Mouse (Mus musculus) liver, adult 2 months (tissue): ENCODE results near the gene Kdm4a. TPM values are rescaled to one million over a fixed set of nuclear protein-coding genes. Genes with fewer than 3 reads are reported as not detected.

ENCODE experiments used
- DNase-seq: peaks from one replicate; pipeline ENCODE4 v3.0.0-alpha.2; 2011; ENCODE audit warnings: low read depth, low spot score; ENCODE audit errors: extremely low read depth
- H3K27ac ChIP-seq: fragments of 200-500 bp; replicated peaks from 2 replicates; pipeline ENCODE4 v1.5.1; 2012; ENCODE audit warnings: low read depth, mild to moderate bottlenecking, control low read depth, inconsistent platforms, low read length; ENCODE audit not compliant: insufficient read depth
- H3K27me3 ChIP-seq: fragments of 200-500 bp; 2 replicates; pipeline ENCODE4 v1.6.1; 2012; ENCODE audit warnings: mild to moderate bottlenecking, moderate library complexity, low read length, inconsistent platforms; ENCODE audit not compliant: control insufficient read depth, insufficient read depth
- H3K36me3 ChIP-seq: fragments of 200-500 bp; 2 replicates; pipeline ENCODE4 v1.6.1; 2012; ENCODE audit warnings: low read length, inconsistent platforms; ENCODE audit not compliant: control insufficient read depth, insufficient read depth
- H3K4me1 ChIP-seq: fragments of 200-500 bp; 2 replicates; pipeline ENCODE4 v1.6.1; 2011; ENCODE audit warnings: low read length; ENCODE audit not compliant: control insufficient read depth, insufficient read depth
- H3K4me3 ChIP-seq: fragments of 200-500 bp; 2 replicates; pipeline ENCODE4 v1.5.1; 2011; ENCODE audit warnings: low read depth, mild to moderate bottlenecking, control low read depth, low read length, moderate library complexity; ENCODE audit not compliant: insufficient read depth
- H3K79me2 ChIP-seq: fragments of 200-500 bp; 2 replicates; pipeline ENCODE4 v1.6.1; 2012; ENCODE audit warnings: inconsistent platforms, mild to moderate bottlenecking, low read length, moderate library complexity; ENCODE audit not compliant: control insufficient read depth, insufficient read depth
- H3K9ac ChIP-seq: fragments of 200-500 bp; 2 replicates; pipeline ENCODE4 v1.6.1; 2012; ENCODE audit warnings: low read depth, mild to moderate bottlenecking, control low read depth, inconsistent platforms, low read length
- CTCF ChIP-seq: fragments of 200-500 bp; IDR thresholded peaks from 2 replicates; pipeline ENCODE4 v1.5.1; 2011; ENCODE audit warnings: low read depth, low read length, control low read depth
- POLR2A ChIP-seq: fragments of 200-500 bp; IDR thresholded peaks from 2 replicates; pipeline ENCODE4 v1.6.1; 2011; ENCODE audit warnings: low read length, control low read depth; ENCODE audit not compliant: insufficient read depth; ENCODE audit errors: extremely low read depth
- WGBS: fragments of 180-500 bp; shearing (Covaris S2); methylation state at CpG from one replicate; pipeline ENCODE4 v1.1.7; 2018; 5-methylcytosine and 5-hydroxymethylcytosine counted together
- polyA plus RNA-seq: library from polyadenylated mRNA; depleted of rRNA; stranded (reverse); fragments of >200 nt; gene quantifications from 2 replicates; pipeline ENCODE4 v1.2.3, GENCODE M21; 2012
- total RNA-seq: library from RNA; depleted of rRNA; stranded (reverse); fragments of >200 nt; gene quantifications from 2 replicates; pipeline ENCODE4 v1.2.3, GENCODE M21; 2014

The Kdm4a gene
- total and polyA plus RNA-seq, 2 experiments = 10.5 to 15.3 TPM

DNA sequence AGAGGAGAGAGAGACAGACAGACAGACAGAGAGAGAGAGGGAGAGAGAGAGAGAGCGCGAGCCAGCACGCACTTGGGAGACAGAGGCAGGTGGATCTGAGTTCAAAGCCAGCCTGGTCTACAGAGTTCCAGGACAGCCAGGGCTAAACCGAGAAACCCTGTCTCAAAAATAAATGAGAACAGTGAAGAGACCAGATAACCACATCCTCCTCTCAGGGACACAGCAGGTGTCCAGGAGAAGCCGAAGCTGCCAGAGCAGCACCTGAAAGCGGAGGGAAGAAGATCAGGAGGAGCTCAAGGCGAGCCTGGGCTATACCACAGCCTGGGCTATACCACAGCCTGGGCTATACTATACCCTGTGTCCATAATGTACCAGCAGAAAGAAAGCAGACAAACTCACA lies 29.0 kb downstream of the Kdm4a start:
- Histone ChIP-seq H3K27ac (no peak overlapping the region), H3K36me3 (peaks cover 36% of the 10 kb centered on the region), H3K79me2 (no peaks in the 10 kb centered on the region; the same call in 1 of the 2 replicates), H3K9ac (no peak overlapping the region), H3K4me3 (no peak overlapping the region), H3K27me3 (no peaks in the 10 kb centered on the region), H3K4me1 (no peaks in the 10 kb centered on the region)
- TF ChIP-seq POLR2A = no peak
- TF ChIP-seq CTCF = no peak
- 96% methylated on average over 7 of the region's 7 CpGs for WGBS
- DNase-seq = no peak

DNA sequence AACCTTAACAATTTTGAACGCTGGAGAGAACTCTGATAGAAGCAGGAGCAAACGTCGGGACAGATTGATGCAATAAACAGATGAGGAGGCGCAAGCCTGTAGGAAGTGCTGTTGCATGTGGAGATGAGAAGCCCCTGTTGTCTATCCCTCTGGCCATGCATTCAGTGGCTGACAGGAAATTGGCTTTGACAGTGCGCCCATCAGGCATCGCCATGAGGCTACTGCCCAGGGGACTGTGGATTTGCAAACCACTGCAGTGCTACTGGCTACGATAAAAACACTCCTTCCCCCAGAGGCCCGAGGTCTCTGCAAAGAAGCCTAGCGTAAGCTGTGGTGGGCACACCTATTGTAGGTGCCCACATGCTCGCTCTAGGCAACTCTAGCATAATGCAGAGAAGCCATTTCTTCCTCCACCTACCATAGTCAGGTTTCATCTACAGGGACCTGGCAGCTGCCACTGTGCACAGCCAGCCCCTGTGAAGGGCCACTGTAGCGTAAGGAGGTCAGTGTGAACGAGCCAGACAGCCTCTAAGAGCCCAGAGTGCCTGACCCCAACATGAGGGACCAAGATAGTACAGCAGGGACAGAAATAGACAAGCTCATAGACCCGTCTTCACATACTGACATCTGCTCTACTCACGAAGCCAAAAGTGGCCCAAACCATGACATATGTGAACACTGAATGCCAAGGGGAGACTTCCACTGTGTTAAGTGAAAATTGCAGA lies 29.7 kb downstream of the Kdm4a start:
- peaks cover 43% of the 10 kb centered on the region for H3K36me3 ChIP-seq
- DNase-seq = no peak
- H3K79me2 ChIP-seq = no peaks in the 10 kb centered on the region; the same call in 1 of the 2 replicates
- TF ChIP-seq POLR2A (no peak), CTCF (no peak)
- no peak overlapping the region for H3K27ac ChIP-seq
- H3K9ac ChIP-seq = no peak overlapping the region
- 92% methylated on average over 14 of the region's 14 CpGs for WGBS
- H3K27me3 ChIP-seq = no peaks in the 10 kb centered on the region
- H3K4me1 ChIP-seq = peaks cover 2% of the 10 kb centered on the region; the same call in 1 of the 2 replicates
- H3K4me3 ChIP-seq = no peak overlapping the region

DNA sequence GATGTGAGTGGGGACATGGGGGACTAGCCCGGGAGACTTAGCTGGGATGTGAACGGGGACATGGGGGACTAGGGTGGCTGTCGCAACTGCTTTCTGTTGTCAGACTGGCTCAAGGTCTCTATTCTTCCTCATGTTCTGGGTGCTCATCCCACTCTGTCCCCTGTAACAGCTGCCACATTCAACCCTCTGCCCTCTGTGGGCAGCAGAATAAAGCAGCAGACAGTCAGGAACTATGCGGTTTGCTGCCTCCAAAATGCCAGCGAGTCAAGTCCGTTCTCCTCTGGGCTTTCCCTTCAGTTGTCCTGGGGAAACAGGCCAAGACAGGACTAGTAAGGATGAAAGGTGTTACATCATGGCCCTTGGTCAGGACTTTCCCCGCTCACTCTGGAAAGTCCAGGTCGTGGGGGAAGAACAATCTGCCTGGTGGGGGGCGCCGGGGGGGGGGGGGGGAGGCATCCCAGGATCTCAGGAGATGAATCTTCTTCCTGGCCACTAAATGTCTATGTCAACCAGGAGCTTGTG lies 30.7 kb downstream of the Kdm4a start:
- DNase-seq = peak; percentile 59
- Histone ChIP-seq H3K79me2 (no peaks in the 10 kb centered on the region), H3K4me3 (no peak overlapping the region), H3K9ac (no peak overlapping the region), H3K27me3 (no peaks in the 10 kb centered on the region), H3K4me1 (peaks cover 12% of the 10 kb centered on the region), H3K36me3 (peaks cover 40% of the 10 kb centered on the region; the same call in 1 of the 2 replicates), H3K27ac (no peak overlapping the region)
- TF ChIP-seq POLR2A (no peak), CTCF (no peak)
- WGBS = 79% methylated on average over 10 of the region's 10 CpGs

DNA sequence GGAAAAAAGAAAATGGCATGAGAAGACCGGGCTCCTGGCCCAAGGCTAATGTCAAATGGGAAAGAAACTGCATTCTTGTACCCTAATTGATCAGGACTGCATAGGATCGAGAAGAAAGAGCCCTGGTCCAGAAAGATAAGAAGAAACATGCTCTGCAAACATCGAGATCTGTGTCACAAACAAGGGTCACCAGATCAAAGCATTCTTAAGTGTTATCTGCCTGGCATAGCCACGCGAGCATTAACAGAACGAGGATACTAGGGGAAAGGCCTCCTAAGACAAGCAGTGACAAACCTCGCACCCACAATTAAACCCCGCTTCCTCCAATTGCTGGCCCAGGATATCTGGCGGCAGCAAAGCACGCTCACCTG lies 31.5 kb downstream of the Kdm4a start:
- DNase-seq = peak; percentile 67
- H3K4me3 ChIP-seq = no peak overlapping the region
- H3K9ac ChIP-seq = no peak overlapping the region
- no peaks in the 10 kb centered on the region for H3K79me2 ChIP-seq
- peaks cover 16% of the 10 kb centered on the region for H3K4me1 ChIP-seq
- no peaks in the 10 kb centered on the region for H3K27me3 ChIP-seq
- TF ChIP-seq POLR2A (no peak), CTCF (no peak)
- 78% methylated on average over 10 of the region's 10 CpGs for WGBS
- H3K27ac ChIP-seq = no peak overlapping the region
- H3K36me3 ChIP-seq = peaks cover 40% of the 10 kb centered on the region; the same call in 1 of the 2 replicates

DNA sequence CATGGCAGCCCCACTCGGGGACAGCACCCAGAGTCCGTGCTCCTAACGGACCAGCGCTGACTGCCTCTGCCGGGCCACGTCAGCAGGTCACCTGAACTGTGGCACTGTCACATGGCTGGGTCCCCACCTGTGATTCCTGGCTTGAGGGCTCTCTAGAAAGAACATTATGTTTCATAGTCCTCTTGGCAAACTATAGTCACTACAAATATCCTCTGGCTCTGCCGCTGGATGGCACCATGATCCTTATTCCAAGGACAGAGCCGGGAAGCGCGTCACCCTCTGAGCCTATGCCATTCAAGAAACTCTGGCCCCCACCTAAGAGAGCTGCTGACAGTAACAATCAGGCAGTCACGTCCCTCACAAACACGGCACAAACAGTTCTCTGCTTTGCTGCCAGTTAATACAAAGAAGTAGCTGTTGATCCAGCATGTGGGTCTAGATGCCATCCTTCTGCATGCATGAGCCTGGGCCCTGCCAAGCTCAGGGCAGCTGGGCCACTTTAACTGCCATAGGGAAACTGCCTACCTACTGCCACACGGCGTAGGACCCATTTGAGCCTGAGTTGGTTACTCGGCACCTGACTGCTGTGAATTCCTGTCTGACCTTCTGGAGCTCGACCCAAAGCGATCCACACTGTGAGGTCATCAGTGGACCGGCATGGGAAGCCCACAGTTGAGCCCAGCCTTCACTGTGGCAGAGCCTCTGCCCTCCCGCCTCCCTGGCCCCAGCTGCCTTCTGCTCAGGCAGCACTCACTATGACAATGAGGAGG lies 32.1 kb downstream of the Kdm4a start:
- TF ChIP-seq POLR2A = no peak
- TF ChIP-seq CTCF = no peak
- Histone ChIP-seq H3K9ac (no peak overlapping the region), H3K27me3 (no peaks in the 10 kb centered on the region), H3K27ac (no peak overlapping the region), H3K4me1 (peaks cover 16% of the 10 kb centered on the region), H3K36me3 (peaks cover 41% of the 10 kb centered on the region; the same call in 1 of the 2 replicates), H3K79me2 (no peaks in the 10 kb centered on the region), H3K4me3 (no peak overlapping the region)
- 88% methylated on average over 19 of the region's 19 CpGs for WGBS
- peak; percentile 95 for DNase-seq
